Comparison of ENCODE assay signal across 8 mouse cellular contexts in the genomic region with DNA sequence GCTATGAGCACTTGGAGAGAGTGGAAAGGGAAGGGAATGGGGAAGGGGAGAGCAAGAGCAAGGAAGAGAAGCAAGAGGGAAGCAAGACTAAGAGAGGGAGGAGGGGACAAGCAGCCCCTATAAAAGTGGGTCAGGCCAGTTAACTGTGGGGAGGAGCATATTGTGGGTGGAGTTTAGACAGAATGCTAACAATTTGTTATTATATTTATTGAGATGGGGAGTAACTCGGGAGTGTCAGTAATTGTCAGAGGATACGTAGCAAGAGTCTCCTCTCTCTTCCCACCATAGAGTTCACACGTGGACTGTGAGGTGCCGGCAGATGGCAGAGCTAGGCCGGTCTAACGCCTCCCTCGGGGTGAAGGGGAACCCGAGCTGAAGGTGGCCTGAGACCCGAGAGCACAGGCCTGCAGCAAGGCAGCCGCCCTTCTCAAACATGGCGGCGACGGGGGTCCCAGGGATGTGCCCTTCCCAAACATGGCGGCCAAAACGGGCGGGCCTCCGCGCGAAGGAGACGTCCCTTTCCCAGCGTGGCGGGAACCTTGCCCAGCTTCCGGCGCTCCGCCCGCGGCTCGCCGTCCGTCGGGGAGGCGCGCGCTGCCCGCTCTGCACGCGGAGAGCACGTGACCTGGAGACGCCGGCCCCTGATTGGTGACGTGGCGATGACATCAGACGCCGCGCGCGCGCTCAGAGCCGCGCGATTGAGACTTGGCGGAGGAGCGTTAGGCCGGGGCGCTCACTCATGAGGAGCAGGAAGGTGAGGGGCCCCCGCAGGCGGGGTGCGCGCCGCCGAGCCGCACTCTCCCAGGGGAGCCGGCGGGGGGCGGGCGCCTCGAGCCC. TPM values are rescaled to one million over a fixed set of nuclear protein-coding genes. Genes with fewer than 3 reads are reported as not detected.
DNase-seq lines count a peak whose midpoint lies in the region; ATAC-seq lines count a peak whose summit lies in the region.

A gene (plus strand): TSS at position 669 of the 837 bp plus-strand sequence.

- peak within 1 kb of the TSS; percentile 73 for H3K4me3 ChIP-seq in hindbrain, embryonic 12.5 days

- peaks cover 25% of the 10 kb centered on the region for H3K4me1 ChIP-seq in hindbrain, embryonic 12.5 days

- H3K27me3 ChIP-seq in hindbrain, embryonic 12.5 days: peaks cover 6% of the 10 kb centered on the region

- peaks cover 24% of the 10 kb centered on the region for H3K36me3 ChIP-seq in hindbrain, embryonic 12.5 days

- WGBS in hindbrain, embryonic 12.5 days: 3% methylated on average over 57 of the region's 67 CpGs

- H3K9ac ChIP-seq in hindbrain, embryonic 12.5 days: peak within 1 kb of the TSS; percentile 92

- peak within 1 kb of the TSS; percentile 89 for H3K27ac ChIP-seq in hindbrain, embryonic 12.5 days

- DNase-seq in NIH3T3 (ENCODE audit: low read depth): peak; percentile 98
- DNase-seq in cerebellum, postnatal 10 days: peak; percentile 99 to 100
- DNase-seq in frontal cortex, postnatal 10 days (ENCODE audit: low spot score in 2 of 2): peak; percentile 96 to 98
- peak; percentile 97 to 98 for DNase-seq in layer of hippocampus, postnatal 14 days (ENCODE audit: low spot score in 2 of 2)
- peak; percentile 97 for DNase-seq in lung, postnatal 14 days
- DNase-seq in retina, adult 2 months (ENCODE audit: low read depth, low spot score): peak; percentile 92
- peak; percentile 95 to 98 for DNase-seq in thymus, postnatal 36 days

- peak within 1 kb of the TSS; percentile 90 for H3K4me2 ChIP-seq in hindbrain, embryonic 12.5 days (replicated peaks)

- no peaks in the 10 kb centered on the region for H3K9me3 ChIP-seq in hindbrain, embryonic 12.5 days (replicated peaks)

- peak; percentile 95 for ATAC-seq in hindbrain, embryonic 12.5 days (ENCODE audit: low FRiP score)

RNA-seq across cellular contexts. Expression of the gene that starts here (rescaled TPM):
- polyA plus RNA-seq in hindbrain, embryonic 12.5 days (2016; fragmentation: Nextera tagmentation; extraction: Ambion mirVana): 76.2 and 86.1 TPM in 2 replicates
- total RNA-seq in layer of hippocampus, postnatal 14 days (2021): 10 to 100 TPM; 17.9 to 20.8 TPM

Comparison
In these comparisons a context has a peak if more than half of its experiments do, and no peak if none do; other contexts are left out.
1. Peak in every context shown above with its lines: DNase-seq, ATAC-seq, H3K4me3 ChIP-seq and H3K27ac ChIP-seq.